Mouse (Mus musculus) kidney, adult 18-20 months (tissue): ENCODE results near the gene Pde4dip.

Source experiments
- DNase-seq: peaks from one replicate; pipeline ENCODE4 v3.0.0; 2021

The Pde4dip gene

GRCm38 (mm10) chr3:97800657-97801056 lies 87.8 kb downstream of the Pde4dip start:
- DNase-seq = no peak

GRCm38 (mm10) chr3:97800004-97800403 lies 88.5 kb downstream of the Pde4dip start:
- no peak for DNase-seq

DNA sequence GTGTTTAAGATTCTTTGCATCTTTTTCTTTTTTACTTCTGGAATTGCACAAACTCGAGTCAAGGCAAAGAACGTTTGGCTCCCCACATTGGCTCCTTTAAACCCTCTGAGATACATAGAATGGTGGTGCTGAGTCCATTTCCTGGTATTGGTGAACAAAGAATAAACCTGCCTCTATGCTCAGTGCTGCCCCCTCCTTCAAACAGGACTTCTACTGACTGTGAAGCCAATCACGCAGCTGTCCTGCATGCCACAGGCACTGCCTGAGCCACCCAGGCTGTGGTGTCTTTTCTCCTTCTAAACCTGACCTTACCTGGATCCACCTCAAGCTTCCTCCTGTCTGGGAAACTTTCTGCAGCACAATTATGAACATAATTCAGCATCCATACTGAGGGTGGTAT lies 89.2 kb downstream of the Pde4dip start:
- no peak for DNase-seq

DNA sequence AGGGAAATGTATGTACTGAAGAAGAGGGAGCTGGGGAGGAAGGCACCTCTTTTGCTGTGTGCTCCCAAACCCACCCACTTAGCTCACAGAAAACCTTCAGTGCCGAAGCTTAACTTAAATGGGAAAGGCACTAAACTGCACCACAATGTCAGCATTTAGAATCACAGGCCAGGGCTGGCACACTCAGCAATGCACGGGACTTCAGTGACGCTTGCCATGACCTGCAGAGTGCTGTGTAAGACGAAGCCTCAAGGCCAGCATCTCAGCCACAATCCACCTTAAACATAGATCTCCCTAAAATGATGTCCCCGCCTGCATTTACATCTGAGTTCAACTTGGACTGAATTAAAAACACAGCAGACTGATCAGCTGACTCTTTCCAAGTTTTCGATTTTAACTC lies 91.1 kb downstream of the Pde4dip start:
- DNase-seq = no peak

DNA sequence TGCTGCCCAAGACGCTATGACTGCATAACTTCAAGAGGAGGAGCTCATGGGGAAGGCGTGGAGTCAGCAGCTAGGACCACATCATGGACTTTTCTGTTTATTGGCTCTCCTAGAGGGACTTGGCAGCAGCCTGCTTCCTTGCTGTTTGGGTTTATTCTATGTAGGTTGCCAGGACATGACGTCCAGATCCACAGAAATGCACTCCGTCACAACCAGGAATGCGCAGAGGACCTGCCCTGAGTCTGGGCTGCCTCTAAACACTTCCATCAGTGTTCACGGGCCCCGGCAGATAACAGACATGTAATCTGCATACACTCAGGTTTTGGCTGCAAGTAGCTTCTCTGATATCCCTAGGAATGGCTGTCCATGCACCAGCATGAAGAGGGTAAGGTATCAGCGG lies 94.5 kb downstream of the Pde4dip start:
- DNase-seq = no peak

DNA sequence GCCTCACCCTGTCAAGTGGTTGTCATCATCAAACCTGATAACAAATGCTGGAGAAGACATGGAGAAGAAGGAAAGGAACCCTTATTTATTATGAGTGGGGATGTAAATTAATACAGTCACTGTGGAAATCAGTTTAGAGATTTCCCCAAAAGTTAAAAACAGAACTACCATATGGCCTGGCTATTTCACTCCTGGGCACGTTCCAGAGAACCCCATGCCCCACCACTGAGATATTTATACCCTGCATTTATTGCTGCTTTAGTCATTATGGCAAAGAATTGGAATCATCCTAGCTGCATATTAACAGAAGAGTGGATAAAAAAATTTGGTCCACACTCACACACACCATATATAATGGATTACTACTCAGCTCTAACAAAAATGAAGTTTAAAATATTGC lies 98.4 kb downstream of the Pde4dip start:
- DNase-seq = no peak

DNA sequence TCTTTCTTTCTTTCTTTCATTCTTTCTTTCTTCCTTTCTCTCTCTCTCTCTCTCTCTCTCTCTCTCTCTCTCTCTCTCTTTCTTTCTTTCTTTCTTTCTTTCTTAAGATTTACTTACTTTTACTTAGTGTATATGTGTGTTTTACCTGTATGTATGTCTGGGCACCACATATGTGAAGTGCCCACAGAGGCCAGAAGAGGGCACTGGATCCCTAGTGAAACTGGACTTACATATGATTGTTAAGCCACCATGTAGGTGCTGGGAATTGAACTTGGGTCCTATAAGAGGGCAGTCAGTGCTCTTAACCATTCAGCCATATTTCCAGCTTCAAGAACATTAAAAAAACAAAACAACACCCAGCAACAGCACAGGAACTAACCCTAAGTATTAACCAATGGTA lies 99.2 kb downstream of the Pde4dip start:
- no peak for DNase-seq

- no peak for DNase-seq
Observed at GRCm38 (mm10) chr3:97776195-97776594, 112.3 kb downstream of the Pde4dip start.

DNA sequence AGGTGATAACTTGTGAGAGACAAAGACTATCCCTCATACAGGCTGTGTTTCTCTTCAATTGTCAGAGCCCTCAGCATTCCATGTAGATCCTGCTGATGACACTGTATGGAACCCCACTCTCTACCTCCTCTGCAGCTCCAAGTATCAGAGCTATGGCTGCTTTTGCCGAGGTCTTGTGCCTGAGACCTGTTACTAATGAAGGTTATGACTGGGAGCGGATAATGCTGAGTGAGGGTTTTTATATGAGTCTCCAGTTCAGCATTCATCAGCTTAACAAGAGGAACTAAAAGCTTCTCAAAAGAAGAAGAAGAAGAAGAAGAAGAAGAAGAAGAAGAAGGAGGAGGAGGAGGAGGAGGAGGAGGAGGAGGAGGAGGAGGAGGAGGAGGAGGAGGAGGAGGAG lies 112.8 kb downstream of the Pde4dip start:
- no peak for DNase-seq

- DNase-seq = no peak
Observed at GRCm38 (mm10) chr3:97774861-97775260, 113.6 kb downstream of the Pde4dip start.

DNA sequence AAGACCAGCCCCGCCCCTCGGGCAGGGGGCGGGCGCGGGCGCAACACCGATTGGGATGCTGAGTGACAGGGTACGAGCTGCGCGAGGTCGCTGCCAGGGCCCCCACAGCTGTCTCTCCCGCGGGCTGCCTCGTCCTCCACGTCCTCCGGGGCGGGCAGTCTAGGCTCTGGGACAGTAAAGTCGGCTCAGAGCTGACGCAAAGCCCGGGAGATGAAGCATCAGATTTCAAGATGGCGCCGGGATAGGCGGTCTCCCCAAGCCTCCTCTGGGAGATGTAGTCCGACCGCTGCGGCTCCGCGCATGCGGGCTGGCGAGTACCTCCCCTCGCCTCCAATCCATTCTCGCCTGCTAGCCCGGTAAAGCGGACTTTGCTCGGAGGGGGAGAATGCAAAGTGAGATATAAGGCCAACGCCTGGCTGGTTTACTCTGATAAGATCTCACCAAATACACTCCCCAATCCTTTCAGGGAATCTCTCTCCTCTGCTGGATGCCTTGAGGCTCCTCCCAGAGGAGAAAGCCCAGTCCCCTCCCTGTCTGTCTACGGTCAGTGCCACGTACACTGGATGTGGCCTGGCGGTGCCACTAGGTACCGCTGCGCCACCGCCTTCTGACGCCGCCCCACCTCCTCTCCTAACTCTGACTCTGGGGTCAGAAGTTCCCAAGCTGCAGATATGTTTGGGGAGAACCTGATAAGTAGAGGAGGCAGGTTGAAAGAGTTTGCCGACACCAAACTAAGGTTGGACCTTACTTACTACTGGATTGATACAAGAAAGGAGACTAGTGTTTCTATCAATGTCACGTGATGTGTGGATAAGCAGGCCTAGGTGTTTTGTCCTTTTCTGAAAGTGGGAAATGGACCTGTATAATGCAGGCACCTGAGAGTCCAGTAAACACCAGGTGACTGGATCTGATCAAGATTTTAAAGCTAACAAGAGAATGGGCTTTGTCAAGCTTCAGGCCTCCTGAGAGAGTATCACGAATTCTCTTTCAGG lies 120.4 kb downstream of the Pde4dip start:
- peak; percentile 96 for DNase-seq

- no peak for DNase-seq
Observed at GRCm38 (mm10) chr3:97767041-97767770, 121.3 kb downstream of the Pde4dip start.

- DNase-seq = peak; percentile 49
Observed at GRCm38 (mm10) chr3:97766459-97766858, 122.0 kb downstream of the Pde4dip start.

DNA sequence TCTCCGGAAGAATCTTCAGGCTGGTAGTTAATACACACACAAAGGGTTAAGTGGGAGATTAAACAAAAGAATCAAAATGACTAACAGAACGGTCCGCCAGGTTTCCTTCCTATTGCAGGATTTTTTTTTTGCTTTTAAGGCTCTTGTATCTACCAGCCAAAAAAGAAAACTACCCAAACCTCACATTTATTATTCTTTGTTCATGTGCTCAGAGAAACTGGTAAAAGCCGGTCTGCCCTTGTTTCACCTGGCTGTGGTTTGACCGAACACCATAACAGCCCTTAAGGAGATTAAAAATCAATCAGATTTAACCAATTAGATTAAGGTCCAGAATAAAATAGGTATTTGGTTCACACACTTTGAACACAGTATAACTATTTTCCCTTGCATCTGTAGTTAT lies 124.4 kb downstream of the Pde4dip start:
- DNase-seq = peak; percentile 69

- no peak for DNase-seq
Observed at GRCm38 (mm10) chr3:97761951-97762350, 126.6 kb downstream of the Pde4dip start.

- no peak for DNase-seq
Observed at GRCm38 (mm10) chr3:97761168-97761567, 127.3 kb downstream of the Pde4dip start.

DNA sequence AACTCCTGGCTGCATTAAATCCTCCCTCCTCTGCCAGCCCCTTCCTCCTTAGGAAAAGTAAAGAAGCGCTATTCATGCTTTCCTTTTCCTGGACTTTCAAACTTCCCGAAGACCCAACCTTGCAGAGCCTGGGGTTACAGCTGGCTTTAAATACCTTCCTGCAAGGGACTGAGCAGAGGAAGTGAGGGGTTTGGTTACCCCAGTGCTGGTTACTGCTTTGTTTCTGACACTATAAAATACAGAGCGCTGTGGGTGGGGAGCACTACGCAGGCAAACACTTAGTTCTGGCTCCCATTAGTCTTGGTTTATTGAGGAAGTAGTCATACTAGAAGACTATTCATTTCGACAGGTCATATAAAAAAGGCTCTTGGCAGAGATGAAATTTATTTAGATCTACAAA lies 128.7 kb downstream of the Pde4dip start:
- DNase-seq = no peak

GRCm38 (mm10) chr3:97757501-97757900 lies 131.0 kb downstream of the Pde4dip start:
- DNase-seq = peak; percentile 41

DNA sequence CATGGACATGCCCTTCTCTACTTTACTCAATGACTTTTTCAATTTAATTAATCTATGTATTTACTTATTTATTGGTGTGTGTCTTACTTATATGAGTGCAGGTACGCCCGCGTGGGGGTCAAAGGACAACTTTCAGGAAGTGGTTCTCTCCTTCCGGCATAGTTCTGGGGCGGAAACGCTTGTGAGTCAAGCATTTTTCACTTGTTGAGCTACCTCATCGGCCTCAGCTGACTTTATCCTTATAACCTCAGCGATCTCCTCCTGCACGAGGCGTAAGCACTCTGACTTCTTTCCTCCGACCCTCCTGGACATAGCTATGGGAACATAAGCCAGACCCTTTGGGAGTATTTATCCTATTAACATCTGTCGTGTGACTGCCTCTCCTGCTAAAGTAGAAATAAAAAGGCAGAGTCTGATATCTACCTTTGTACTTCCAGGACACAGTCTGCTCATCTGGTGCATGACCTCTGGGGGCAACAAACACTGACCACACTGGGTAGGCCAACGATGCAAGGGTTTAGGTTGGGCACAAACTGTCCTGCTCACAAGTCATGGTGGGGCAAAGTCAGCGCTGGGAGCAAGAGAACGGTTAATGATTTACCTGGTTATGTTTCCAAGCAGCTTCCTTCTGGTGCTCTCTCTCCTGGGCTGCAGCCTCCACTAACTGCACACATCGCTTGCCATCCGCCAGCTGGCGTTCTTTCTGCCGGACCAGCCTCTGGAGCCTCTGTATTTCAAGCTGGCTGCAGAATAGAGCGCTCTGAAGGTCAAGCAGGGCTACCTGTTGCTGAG lies 132.0 kb downstream of the Pde4dip start:
- DNase-seq = peak; percentile 86

- peak; percentile 61 for DNase-seq
Observed at GRCm38 (mm10) chr3:97755411-97755810, 133.1 kb downstream of the Pde4dip start.

GRCm38 (mm10) chr3:97752901-97753300 lies 135.6 kb downstream of the Pde4dip start:
- no peak for DNase-seq

DNA sequence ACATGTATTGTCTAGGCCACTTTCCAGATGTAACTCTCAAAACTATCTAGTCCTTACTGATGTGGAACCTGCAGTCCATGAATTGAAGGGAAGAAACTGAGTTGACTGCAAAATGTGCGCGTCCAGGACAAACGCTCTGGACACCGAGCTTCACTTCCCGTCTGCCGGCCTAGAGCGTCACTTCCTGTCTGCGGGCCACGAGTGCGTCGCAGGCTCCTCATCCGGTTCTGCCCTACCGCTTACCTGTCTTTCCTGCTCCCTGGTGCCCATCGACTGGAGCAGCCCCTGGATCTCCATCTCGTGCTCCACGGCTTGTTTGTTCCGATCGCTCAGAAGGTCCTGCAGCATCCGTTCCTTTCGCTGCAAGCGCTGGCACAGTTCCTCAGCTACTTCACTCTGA lies 136.9 kb downstream of the Pde4dip start:
- DNase-seq = no peak

DNA sequence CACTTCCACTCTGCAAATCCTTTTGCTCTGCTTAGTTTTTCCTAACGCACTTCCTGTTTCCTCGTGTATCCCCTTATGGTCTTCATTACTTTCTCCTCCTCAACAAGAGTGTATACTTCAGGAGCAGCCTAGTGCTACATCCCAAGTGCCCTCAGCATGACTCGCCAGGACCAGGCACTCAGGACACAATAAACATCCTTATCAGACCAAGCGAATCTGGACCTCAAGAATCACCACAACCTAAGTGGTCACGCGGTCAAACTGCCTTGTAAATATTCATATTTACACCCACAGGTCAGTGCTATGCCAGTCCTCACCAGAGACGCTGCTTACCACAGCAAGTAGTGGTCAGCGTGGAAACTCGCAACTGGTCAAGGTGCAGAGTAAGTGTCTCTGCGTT lies 139.7 kb downstream of the Pde4dip start:
- DNase-seq = no peak
